Mouse (Mus musculus) midbrain, embryonic 16.5 days (tissue): Measurements from ENCODE around the gene Ramp1. TPM values are rescaled to one million over a fixed set of nuclear protein-coding genes. Genes with fewer than 3 reads are reported as not detected.

ENCODE experiments used
- ATAC-seq: fragments of 200-750 bp; cut with Nextera tagmentation; 2 replicates; pipeline ENCODE4 v1.8.0; 2017; ENCODE audit warnings: moderate TSS enrichment
- H3K27ac ChIP-seq: fragments of 300-500 bp; sonication (generic); 2 replicates; pipeline ENCODE4 v1.5.1; 2014; ENCODE audit warnings: mild to moderate bottlenecking, low read length, mixed read lengths
- H3K27me3 ChIP-seq: fragments of 300-500 bp; sonication (generic); 2 replicates; pipeline ENCODE4 v1.6.1; 2014; ENCODE audit warnings: low read depth, low read length, mixed read lengths; ENCODE audit not compliant: control insufficient read depth, insufficient read depth
- H3K36me3 ChIP-seq: fragments of 300-500 bp; sonication (generic); 2 replicates; pipeline ENCODE4 v1.6.1; 2014; ENCODE audit warnings: mild to moderate bottlenecking, low read length, moderate library complexity, mixed read lengths; ENCODE audit not compliant: control insufficient read depth, insufficient read depth
- H3K4me1 ChIP-seq: fragments of 300-500 bp; sonication (generic); 2 replicates; pipeline ENCODE4 v1.6.1; 2014; ENCODE audit warnings: mild to moderate bottlenecking, low read length, mixed read lengths; ENCODE audit not compliant: control insufficient read depth, insufficient read depth
- H3K4me2 ChIP-seq: fragments of 300-500 bp; sonication (generic); 2 replicates; pipeline ENCODE4 v1.6.1; 2014; ENCODE audit warnings: mild to moderate bottlenecking, low read length, mixed read lengths
- H3K4me3 ChIP-seq: fragments of 300-500 bp; sonication (generic); 2 replicates; pipeline ENCODE4 v1.5.1; 2014; ENCODE audit warnings: low read depth, mild to moderate bottlenecking, low read length, moderate library complexity, mixed read lengths
- H3K9ac ChIP-seq: fragments of 300-500 bp; sonication (generic); 2 replicates; pipeline ENCODE4 v1.6.1; 2014; ENCODE audit warnings: low read depth, low read length, mixed read lengths
- H3K9me3 ChIP-seq: fragments of 300-500 bp; sonication (generic); replicated peaks from 2 replicates; pipeline ENCODE4 v1.6.1; 2014; ENCODE audit warnings: mild to moderate bottlenecking, low read length, mixed read lengths; ENCODE audit not compliant: control insufficient read depth, poor library complexity, severe bottlenecking
- WGBS: fragments of 180-500 bp; shearing (Covaris S2); extraction: QIAGEN DNeasy Blood & Tissue Kit; methylation state at CpG from one replicate; pipeline ENCODE4 v1.1.7; 2014; 5-methylcytosine and 5-hydroxymethylcytosine counted together
- polyA plus RNA-seq: library from polyadenylated mRNA; unstranded; fragments of >200 nt; fragmentation: Nextera tagmentation; extraction: Ambion mirVana; gene quantifications from 2 replicates; pipeline ENCODE4 v1.2.1, GENCODE M21; 2015

Gene Ramp1
- polyA plus RNA-seq, 1 experiment from 2014 or later = 14.0 TPM

DNA sequence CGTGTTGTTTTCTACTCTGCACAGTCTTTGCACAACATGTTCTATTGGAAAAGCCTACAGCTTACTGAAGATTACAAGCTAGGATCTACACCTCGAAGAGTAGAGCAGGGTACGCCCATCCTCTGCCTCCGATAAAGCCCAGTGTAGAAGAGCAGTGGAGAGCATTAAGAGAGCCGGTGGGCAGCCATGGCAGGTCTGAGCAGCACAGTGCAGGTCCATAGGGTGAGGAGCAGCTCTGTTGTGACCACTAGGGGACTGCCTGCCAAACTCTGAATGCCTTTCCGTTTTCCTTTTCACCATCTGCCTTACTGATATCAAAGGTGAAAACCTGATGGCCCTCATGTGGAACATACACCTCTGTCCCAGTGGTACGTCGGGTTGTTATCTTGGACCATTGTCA, 72.3 kb downstream of the Ramp1 start:
- no peak overlapping the region for H3K27ac ChIP-seq
- ATAC-seq = no peak
- no peak overlapping the region for H3K9ac ChIP-seq
- no peaks in the 10 kb centered on the region for H3K9me3 ChIP-seq
- no peaks in the 10 kb centered on the region; the same call in 1 of the 2 replicates for H3K36me3 ChIP-seq
- peak overlapping the region; percentile 19; the same call in 1 of the 2 replicates for H3K4me2 ChIP-seq
- no peak overlapping the region for H3K4me3 ChIP-seq
- peaks cover 26% of the 10 kb centered on the region for H3K4me1 ChIP-seq
- no peaks in the 10 kb centered on the region for H3K27me3 ChIP-seq
- WGBS = 66% methylated on average over 8 of the region's 8 CpGs

DNA sequence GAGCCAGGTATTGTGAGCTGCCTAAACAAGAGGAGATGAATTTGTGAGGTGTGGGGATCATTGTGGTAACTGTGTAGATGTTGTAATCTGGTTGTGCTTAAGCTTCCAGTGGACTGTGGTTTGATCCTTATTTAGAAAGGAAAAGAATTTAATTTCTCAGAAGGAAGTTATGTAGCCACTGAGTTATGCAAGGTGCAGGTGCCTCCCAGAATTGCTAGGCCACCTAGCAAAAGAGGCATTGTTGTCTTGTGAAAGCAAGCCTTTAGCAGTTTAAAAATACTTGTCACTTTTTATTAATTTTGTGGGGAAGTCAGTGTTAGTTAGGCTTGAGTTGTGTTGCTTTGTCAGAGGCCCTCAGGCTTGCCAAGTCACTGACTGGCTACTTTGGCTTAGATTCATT, 78.3 kb downstream of the Ramp1 start:
- Histone ChIP-seq H3K4me2 (no peak overlapping the region), H3K27me3 (no peaks in the 10 kb centered on the region), H3K9me3 (no peaks in the 10 kb centered on the region), H3K27ac (no peak overlapping the region), H3K4me1 (peaks cover 3% of the 10 kb centered on the region; the same call in 1 of the 2 replicates), H3K36me3 (no peaks in the 10 kb centered on the region; the same call in 1 of the 2 replicates), H3K9ac (no peak overlapping the region), H3K4me3 (no peak overlapping the region)
- no peak for ATAC-seq

DNA sequence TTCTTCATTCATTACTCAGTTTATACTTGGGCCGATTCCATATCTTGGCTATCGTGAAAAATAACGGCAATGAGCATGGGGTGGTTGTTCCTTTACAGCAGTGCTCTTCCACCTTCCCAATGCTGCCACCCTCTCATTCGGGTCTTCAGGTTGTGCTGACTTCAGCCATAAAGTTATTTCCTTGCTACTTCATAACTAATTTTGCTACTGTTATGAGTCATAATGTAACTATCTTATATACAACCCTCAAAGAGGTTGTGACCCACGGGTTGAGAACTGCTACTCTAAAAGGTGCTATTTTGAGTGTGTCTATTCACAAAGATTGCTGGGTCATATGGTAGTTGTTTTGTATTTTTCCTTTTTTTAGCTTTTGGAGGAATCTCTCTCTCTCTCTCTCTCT, 80.2 kb downstream of the Ramp1 start:
- WGBS = 95% methylated on average over 5 of the region's 5 CpGs
- Histone ChIP-seq H3K27me3 (no peaks in the 10 kb centered on the region), H3K9ac (no peak overlapping the region), H3K9me3 (no peaks in the 10 kb centered on the region), H3K27ac (no peak overlapping the region), H3K36me3 (no peaks in the 10 kb centered on the region; the same call in 1 of the 2 replicates), H3K4me1 (no peaks in the 10 kb centered on the region), H3K4me3 (no peak overlapping the region), H3K4me2 (no peak overlapping the region)
- no peak for ATAC-seq

DNA sequence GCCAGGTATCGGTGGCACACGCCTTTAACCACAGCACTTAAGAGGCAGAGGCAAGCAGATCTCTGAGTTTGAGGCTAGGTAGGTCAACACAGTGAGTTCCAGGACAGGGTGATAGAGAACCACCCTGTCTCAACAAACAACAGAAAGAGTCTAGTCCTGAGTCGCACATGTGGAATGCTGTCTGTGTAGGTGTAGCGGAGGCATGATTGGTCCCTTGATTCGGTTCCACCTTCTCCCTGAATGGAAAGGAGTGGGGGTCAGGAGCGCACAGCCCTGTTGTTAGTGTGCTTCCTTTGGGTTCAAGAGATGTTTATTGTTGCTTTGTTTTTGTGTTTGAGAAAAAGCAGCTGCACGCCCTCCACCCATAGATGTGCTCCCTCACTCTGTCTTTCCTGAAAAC, 82.9 kb downstream of the Ramp1 start:
- no peaks in the 10 kb centered on the region for H3K9me3 ChIP-seq
- no peaks in the 10 kb centered on the region for H3K27me3 ChIP-seq
- no peak overlapping the region for H3K4me2 ChIP-seq
- no peak overlapping the region for H3K9ac ChIP-seq
- H3K27ac ChIP-seq = no peak overlapping the region
- no peak overlapping the region for H3K4me3 ChIP-seq
- 94% methylated on average over 7 of the region's 7 CpGs for WGBS
- 0 out of 2 replicates have a peak, but pooled peaks cover 4% of the 10 kb centered on the region for H3K36me3 ChIP-seq
- ATAC-seq = no peak
- H3K4me1 ChIP-seq = no peaks in the 10 kb centered on the region

DNA sequence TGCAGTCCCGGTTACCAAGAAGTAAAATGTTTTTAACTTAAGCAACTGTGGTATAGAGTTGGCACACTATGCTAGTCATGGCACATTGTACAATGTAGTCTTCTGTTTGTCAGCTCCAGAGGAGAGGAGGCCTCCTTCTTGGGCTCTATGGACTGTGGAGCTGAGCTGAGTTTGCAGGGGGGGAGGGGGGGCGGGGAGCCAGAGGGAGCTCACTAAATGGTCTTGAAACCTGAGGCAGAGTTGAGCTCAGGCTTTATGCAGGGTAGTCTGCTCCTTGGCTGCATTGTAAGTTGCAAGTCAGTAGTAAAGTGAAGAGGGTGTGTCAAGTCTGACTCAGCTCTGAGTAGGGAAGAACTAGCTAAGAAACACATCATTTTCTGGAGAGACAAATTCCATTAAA, 92.6 kb downstream of the Ramp1 start:
- Histone ChIP-seq H3K9ac (no peak overlapping the region), H3K4me3 (no peak overlapping the region), H3K4me1 (no peaks in the 10 kb centered on the region), H3K4me2 (no peak overlapping the region), H3K27me3 (no peaks in the 10 kb centered on the region), H3K36me3 (no peaks in the 10 kb centered on the region), H3K9me3 (no peaks in the 10 kb centered on the region), H3K27ac (no peak overlapping the region)
- ATAC-seq = no peak
- 80% methylated on average over 2 of the region's 2 CpGs for WGBS

Other genes with a start within 250 kb of the Ramp1 start
- not detected in 2 replicates for gene Prlh, start 226.7 kb upstream of the Ramp1 start, polyA plus RNA-seq
- 0.17 and 0.19 TPM in 2 replicates for gene Rab17, start 210.2 kb upstream of the Ramp1 start, polyA plus RNA-seq
- 42.7 and 44.4 TPM in 2 replicates for gene Lrrfip1, start 181.1 kb upstream of the Ramp1 start, polyA plus RNA-seq
- gene Rbm44, start 34.7 kb upstream of the Ramp1 start, polyA plus RNA-seq = 0.24 and 0.48 TPM in 2 replicates
- gene Ube2f, start 70.5 kb downstream of the Ramp1 start, polyA plus RNA-seq = 57.0 and 59.6 TPM in 2 replicates
- gene Scly, start 118.5 kb downstream of the Ramp1 start, polyA plus RNA-seq = 11.2 and 12.1 TPM in 2 replicates
- gene Espnl, start 142.3 kb downstream of the Ramp1 start, polyA plus RNA-seq = 0.04 and 0.13 TPM in 2 replicates
- gene Klhl30, start 171.2 kb downstream of the Ramp1 start, polyA plus RNA-seq = 0.11 and 0.13 TPM in 2 replicates
- gene Erfe, start 186.6 kb downstream of the Ramp1 start, polyA plus RNA-seq = 0.18 and 0.25 TPM in 2 replicates
- 141 and 143 TPM in 2 replicates for gene Ilkap, start 219.0 kb downstream of the Ramp1 start, polyA plus RNA-seq
- 153 and 173 TPM in 2 replicates for gene Hes6, start 234.2 kb downstream of the Ramp1 start, polyA plus RNA-seq